Comparison of ENCODE assay signal across 16 mouse cellular contexts in genomic region chr9:45919895-45920294, GRCm38 (mm10). TPM values are rescaled to one million over a fixed set of nuclear protein-coding genes. Genes with fewer than 3 reads are reported as not detected.
DNase-seq lines count a peak whose midpoint lies in the region; ATAC-seq lines count a peak whose summit lies in the region.
"Had no signal": no experiment of that assay in that cellular context is flagged by ENCODE, and none has a peak within 500 bp of the region (broad histone marks: within the 10 kb centered on the region; RNA-seq: fewer than 3 reads in every experiment).

No protein-coding gene starts in this region.

- no peaks in the 10 kb centered on the region for H3K27me3 ChIP-seq in heart, embryonic 16.5 days (ENCODE audit: control insufficient read depth, insufficient read depth, low read length)
- no peaks in the 10 kb centered on the region for H3K27me3 ChIP-seq in intestine, embryonic 14.5 days (replicated peaks; ENCODE audit: control insufficient read depth, insufficient read depth, low read length)
- no peaks in the 10 kb centered on the region for H3K27me3 ChIP-seq in stomach, embryonic 14.5 days (ENCODE audit: control insufficient read depth, insufficient read depth, low read length)
- H3K27me3 ChIP-seq: forebrain, embryonic 12.5 days; neural tube, embryonic 12.5 days had no signal

- WGBS in heart, embryonic 16.5 days, result 48% methylated on average over 1 of the region's 1 CpGs
- WGBS in intestine, embryonic 14.5 days, result 33% methylated on average over 1 of the region's 1 CpGs
- WGBS in stomach, embryonic 14.5 days, result 74% methylated on average over 1 of the region's 1 CpGs

- H3K9ac ChIP-seq in heart, embryonic 16.5 days (ENCODE audit: low read length), result no peak overlapping the region
- H3K9ac ChIP-seq in intestine, embryonic 14.5 days (ENCODE audit: low read length), result no peak overlapping the region
- no peak overlapping the region; the same call in 1 of the 2 replicates for H3K9ac ChIP-seq in stomach, embryonic 14.5 days (replicated peaks; ENCODE audit: low read depth, low read length)
- H3K9ac ChIP-seq: forebrain, embryonic 12.5 days; neural tube, embryonic 12.5 days had no signal

- H3K9me3 ChIP-seq in heart, embryonic 16.5 days (replicated peaks; ENCODE audit: control insufficient read depth, low read length), result no peaks in the 10 kb centered on the region
- H3K9me3 ChIP-seq in intestine, embryonic 14.5 days (ENCODE audit: control insufficient read depth, low read length), result no peaks in the 10 kb centered on the region
- H3K9me3 ChIP-seq in stomach, embryonic 14.5 days (ENCODE audit: control insufficient read depth, low read depth, low read length), result no peaks in the 10 kb centered on the region
- H3K9me3 ChIP-seq: forebrain, embryonic 12.5 days; G1E; hindbrain, embryonic 10.5 days; neural tube, embryonic 12.5 days had no signal

- peak overlapping the region; percentile 10 for H3K27ac ChIP-seq in heart, embryonic 16.5 days (ENCODE audit: low read length)
- H3K27ac ChIP-seq in intestine, embryonic 14.5 days (ENCODE audit: low read depth), result peak overlapping the region; percentile 78
- H3K27ac ChIP-seq in stomach, embryonic 14.5 days (ENCODE audit: low read length), result peak overlapping the region; percentile 78
- H3K27ac ChIP-seq: forebrain, embryonic 12.5 days; heart, adult 2 months; hindbrain, embryonic 10.5 days; neural tube, embryonic 12.5 days had no signal

- no peak overlapping the region for H3K4me2 ChIP-seq in heart, embryonic 16.5 days (ENCODE audit: low read depth, low read length)
- no peak overlapping the region for H3K4me2 ChIP-seq in intestine, embryonic 14.5 days (ENCODE audit: low read length)
- H3K4me2 ChIP-seq in stomach, embryonic 14.5 days (replicated peaks; ENCODE audit: low read depth, low read length), result no peak overlapping the region
- H3K4me2 ChIP-seq: forebrain, embryonic 12.5 days; neural tube, embryonic 12.5 days had no signal

- no peak for ATAC-seq in heart, embryonic 16.5 days (replicated peaks; ENCODE audit: extremely low read depth, insufficient read depth, low FRiP score)
- ATAC-seq in intestine, embryonic 14.5 days (replicated peaks; ENCODE audit: low FRiP score, low TSS enrichment, low read depth), result peak; percentile 60; the same call in 1 of the 2 replicates
- peak; percentile 53; the same call in 1 of the 2 replicates for ATAC-seq in stomach, embryonic 14.5 days (ENCODE audit: insufficient number of reproducible peaks, insufficient read depth, low FRiP score, low read depth)

- H3K4me1 ChIP-seq in heart, embryonic 16.5 days (ENCODE audit: control insufficient read depth, insufficient read depth, low read length), result no peaks in the 10 kb centered on the region
- H3K4me1 ChIP-seq in intestine, embryonic 14.5 days (replicated peaks; ENCODE audit: control insufficient read depth, insufficient read depth, low read length), result no peaks in the 10 kb centered on the region
- no peaks in the 10 kb centered on the region for H3K4me1 ChIP-seq in stomach, embryonic 14.5 days (ENCODE audit: control insufficient read depth, insufficient read depth, low read length)
- H3K4me1 ChIP-seq: forebrain, embryonic 12.5 days; hindbrain, embryonic 10.5 days; neural tube, embryonic 12.5 days had no signal

- no peak overlapping the region for H3K4me3 ChIP-seq in heart, embryonic 16.5 days (ENCODE audit: low read length)
- H3K4me3 ChIP-seq in intestine, embryonic 14.5 days (ENCODE audit: low read depth, low read length), result no peak overlapping the region
- H3K4me3 ChIP-seq in stomach, embryonic 14.5 days (ENCODE audit: low read depth, low read length), result no peak overlapping the region
- H3K4me3 ChIP-seq: forebrain, embryonic 12.5 days; heart, adult 2 months; hindbrain, embryonic 10.5 days; neural tube, embryonic 12.5 days had no signal

- DNase-seq in heart, adult 8-10 months (ENCODE audit: low spot score), result no peak
- DNase-seq in ovary, postnatal 14 days (ENCODE audit: low spot score), result peak; percentile 48
- DNase-seq in ovary, postnatal 36 days (ENCODE audit: low spot score), result no peak
- no peak for DNase-seq in intestine, embryonic 14.5 days (ENCODE audit: low spot score)
- no peak for DNase-seq in spleen, adult 12 weeks (ENCODE audit: low spot score)
- DNase-seq: kidney, adult 8-10 months; right cerebral cortex, adult 18-20 months; thymus, postnatal 4 days had no signal

- peaks cover 46% of the 10 kb centered on the region for H3K36me3 ChIP-seq in heart, embryonic 16.5 days (ENCODE audit: control insufficient read depth, insufficient read depth)
- peaks cover 71% of the 10 kb centered on the region for H3K36me3 ChIP-seq in intestine, embryonic 14.5 days (ENCODE audit: control insufficient read depth, insufficient read depth, low read length)
- peaks cover 39% of the 10 kb centered on the region for H3K36me3 ChIP-seq in stomach, embryonic 14.5 days (ENCODE audit: control insufficient read depth, insufficient read depth, low read length)

RNA-seq across cellular contexts. Expression of gene Rnf214, which starts 13.2 kb away (rescaled TPM):
- 38.0 and 42.3 TPM in 2 replicates for polyA plus RNA-seq in heart, embryonic 16.5 days (2015; fragmentation: Nextera tagmentation; extraction: Ambion mirVana)
- total RNA-seq in heart, adult 8-10 months (2022), result 10 to 100 TPM; 32.6 to 36.7 (median 34.0) TPM
- 47.2 and 55.1 TPM in 2 replicates for polyA plus RNA-seq in intestine, embryonic 14.5 days (2014; fragmentation: Nextera tagmentation; extraction: Ambion mirVana)
- polyA plus RNA-seq in stomach, embryonic 14.5 days (2014; fragmentation: Nextera tagmentation; extraction: Ambion mirVana), result 65.4 and 77.0 TPM in 2 replicates

RNA-seq across cellular contexts. Expression of gene Pcsk7, which starts 13.6 kb away (rescaled TPM):
- 18.7 and 19.9 TPM in 2 replicates for polyA plus RNA-seq in heart, embryonic 16.5 days (2015; fragmentation: Nextera tagmentation; extraction: Ambion mirVana)
- total RNA-seq in heart, adult 8-10 months (2022), result 10 to 100 TPM; 12.9 to 15.7 (median 14.6) TPM
- polyA plus RNA-seq in intestine, embryonic 14.5 days (2014; fragmentation: Nextera tagmentation; extraction: Ambion mirVana), result 14.6 and 15.4 TPM in 2 replicates
- polyA plus RNA-seq in stomach, embryonic 14.5 days (2014; fragmentation: Nextera tagmentation; extraction: Ambion mirVana), result 13.5 and 17.5 TPM in 2 replicates

RNA-seq across cellular contexts. Expression of gene Tagln, which starts 16.0 kb away (rescaled TPM):
- 77.9 and 86.2 TPM in 2 replicates for polyA plus RNA-seq in heart, embryonic 16.5 days (2015; fragmentation: Nextera tagmentation; extraction: Ambion mirVana)
- 10 to 100 TPM; 33.4 to 69.1 (median 50.0) TPM for total RNA-seq in heart, adult 8-10 months (2022)
- polyA plus RNA-seq in intestine, embryonic 14.5 days (2014; fragmentation: Nextera tagmentation; extraction: Ambion mirVana), result 443 and 452 TPM in 2 replicates
- polyA plus RNA-seq in stomach, embryonic 14.5 days (2014; fragmentation: Nextera tagmentation; extraction: Ambion mirVana), result 573 and 578 TPM in 2 replicates
- total RNA-seq: common myeloid progenitor, adult 5-6 weeks had no signal

RNA-seq across cellular contexts. Expression of gene Sidt2, which starts 35.2 kb away (rescaled TPM):
- polyA plus RNA-seq in heart, embryonic 16.5 days (2015; fragmentation: Nextera tagmentation; extraction: Ambion mirVana), result 36.9 and 38.3 TPM in 2 replicates
- total RNA-seq in heart, adult 8-10 months (2022), result 10 to 100 TPM; 62.1 to 77.4 (median 69.0) TPM
- polyA plus RNA-seq in intestine, embryonic 14.5 days (2014; fragmentation: Nextera tagmentation; extraction: Ambion mirVana), result 37.9 and 41.2 TPM in 2 replicates
- polyA plus RNA-seq in stomach, embryonic 14.5 days (2014; fragmentation: Nextera tagmentation; extraction: Ambion mirVana), result 41.5 and 42.1 TPM in 2 replicates

Comparison
In these comparisons a context has a peak if more than half of its experiments do, and no peak if none do; other contexts are left out.
1. H3K27ac ChIP-seq: peak in every context shown above with its lines; median percentile 78 in intestine, embryonic 14.5 days; 78 in stomach, embryonic 14.5 days; 10 in heart, embryonic 16.5 days.